Mouse (Mus musculus): Measurements from ENCODE around the gene Phyhd1. TPM values are rescaled to one million over a fixed set of nuclear protein-coding genes. Genes with fewer than 3 reads are reported as not detected.

Phyhd1 gene
- polyA plus RNA-seq, 1 experiment from 2014 or later: 13.0 TPM

DNA sequence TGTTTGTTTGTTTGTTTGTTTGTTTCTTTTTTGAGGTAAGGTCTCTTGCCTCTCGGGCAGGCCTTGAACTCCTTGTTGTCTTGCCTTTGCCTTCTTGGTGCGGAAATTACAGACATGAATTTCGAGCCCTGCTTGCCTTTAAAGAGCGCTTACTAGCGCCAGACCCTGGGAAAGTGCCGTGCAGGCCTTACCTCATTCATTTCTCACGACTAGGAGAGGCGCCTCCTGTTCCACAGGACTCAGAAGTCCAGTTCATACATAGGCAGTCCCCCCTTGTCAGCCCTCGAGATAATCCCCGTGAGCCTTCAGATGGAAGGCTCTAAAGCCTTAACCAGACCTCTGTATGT lies 21.0 kb downstream of the Phyhd1 start:
- peaks cover 41% of the 10 kb centered on the region for H3K4me1 ChIP-seq (replicated peaks)
- no peaks in the 10 kb centered on the region for H3K9me3 ChIP-seq (replicated peaks)
- peak overlapping the region; percentile 97 for H3K4me2 ChIP-seq
- no peaks in the 10 kb centered on the region for H3K27me3 ChIP-seq
- peak overlapping the region; percentile 88 for H3K4me3 ChIP-seq (replicated peaks)
- H3K9ac ChIP-seq: peak overlapping the region; percentile 82
- WGBS (ENCODE audit: insufficient replicate concordance): 0% methylated on average over 10 of the region's 10 CpGs
- ATAC-seq (ENCODE audit: insufficient read depth): no peak
- H3K27ac ChIP-seq (replicated peaks): peak overlapping the region; percentile 71
- peaks cover 23% of the 10 kb centered on the region for H3K36me3 ChIP-seq (replicated peaks)

DNA sequence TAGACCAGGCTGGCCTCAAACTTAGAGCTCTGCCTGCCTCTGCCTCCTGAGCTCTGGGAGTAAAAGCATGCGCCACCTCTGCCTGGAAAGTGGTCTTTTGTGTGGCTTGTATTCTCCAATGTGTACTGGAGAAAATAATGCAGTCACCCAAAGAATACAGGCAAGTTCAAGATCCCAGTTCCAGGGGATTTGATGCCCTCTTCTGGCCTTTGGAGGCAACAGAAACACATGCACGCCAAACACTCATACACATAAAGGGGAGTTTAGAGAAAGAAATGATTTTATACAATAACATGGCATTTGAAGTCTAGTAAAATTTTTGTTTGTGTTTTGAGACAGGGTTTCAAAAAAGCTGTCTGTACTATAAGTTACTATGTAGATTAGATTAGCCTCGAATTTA lies 33.5 kb downstream of the Phyhd1 start:
- Histone ChIP-seq H3K36me3 (replicated peaks) (peaks cover 81% of the 10 kb centered on the region), H3K4me2 (no peak overlapping the region), H3K9ac (no peak overlapping the region), H3K9me3 (replicated peaks) (no peaks in the 10 kb centered on the region), H3K4me1 (replicated peaks) (no peaks in the 10 kb centered on the region), H3K4me3 (replicated peaks) (no peak overlapping the region), H3K27ac (replicated peaks) (no peak overlapping the region), H3K27me3 (no peaks in the 10 kb centered on the region)
- ATAC-seq (ENCODE audit: insufficient read depth): no peak
- WGBS (ENCODE audit: insufficient replicate concordance): 63% methylated on average over 3 of the region's 3 CpGs

DNA sequence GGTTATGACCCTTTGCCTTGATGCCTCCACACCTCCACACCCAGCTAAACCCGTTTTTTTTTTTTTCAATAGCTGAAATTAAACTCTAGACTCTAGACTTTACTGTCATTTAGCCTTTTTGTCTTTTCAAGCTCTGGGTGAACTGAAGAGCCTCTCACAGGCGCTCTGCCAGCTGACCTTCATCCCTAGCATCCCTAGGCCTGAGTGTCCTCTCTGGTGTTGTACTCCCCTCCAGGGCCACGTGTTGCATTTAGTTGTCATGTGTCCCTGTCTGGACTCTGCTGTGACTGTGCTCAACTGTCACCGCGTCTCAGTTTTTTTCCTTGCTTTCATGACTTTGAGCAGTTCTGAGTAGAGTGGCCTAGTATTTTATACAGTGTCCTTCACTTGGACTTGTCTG lies 34.0 kb downstream of the Phyhd1 start:
- 76% methylated on average over 5 of the region's 5 CpGs for WGBS (ENCODE audit: insufficient replicate concordance)
- no peak for ATAC-seq (ENCODE audit: insufficient read depth)
- no peak overlapping the region for H3K27ac ChIP-seq (replicated peaks)
- H3K9ac ChIP-seq: no peak overlapping the region
- H3K4me2 ChIP-seq: no peak overlapping the region
- no peaks in the 10 kb centered on the region for H3K4me1 ChIP-seq (replicated peaks)
- peaks cover 82% of the 10 kb centered on the region for H3K36me3 ChIP-seq (replicated peaks)
- no peaks in the 10 kb centered on the region for H3K27me3 ChIP-seq
- no peaks in the 10 kb centered on the region for H3K9me3 ChIP-seq (replicated peaks)
- no peak overlapping the region for H3K4me3 ChIP-seq (replicated peaks)

DNA sequence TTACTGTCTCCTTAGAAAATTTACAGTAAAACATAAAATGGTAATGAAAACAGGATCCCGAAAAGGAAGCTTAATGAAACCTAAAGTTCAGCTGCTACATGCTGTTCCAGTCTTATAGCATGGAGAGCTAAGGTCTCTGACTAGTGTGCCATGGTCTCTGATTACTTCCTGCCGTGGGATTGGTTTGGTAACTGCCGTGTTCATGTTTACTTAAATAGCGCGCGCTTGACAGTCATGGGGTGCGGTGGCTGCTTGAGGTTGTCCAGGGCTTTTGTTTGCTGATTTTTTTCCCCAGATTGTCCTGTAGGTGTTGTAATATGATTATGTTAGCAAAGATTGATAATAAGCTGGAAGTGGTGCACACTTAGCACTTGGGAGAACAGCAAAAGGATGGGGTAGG lies 40.1 kb downstream of the Phyhd1 start:
- 78% methylated on average over 7 of the region's 7 CpGs for WGBS (ENCODE audit: insufficient replicate concordance)
- Histone ChIP-seq H3K9ac (no peak overlapping the region), H3K4me3 (replicated peaks) (no peak overlapping the region), H3K4me2 (no peak overlapping the region), H3K36me3 (replicated peaks) (peaks cover 98% of the 10 kb centered on the region), H3K27ac (replicated peaks) (no peak overlapping the region), H3K4me1 (replicated peaks) (0 out of 2 replicates have a peak, but pooled peaks cover 3% of the 10 kb centered on the region), H3K27me3 (no peaks in the 10 kb centered on the region), H3K9me3 (replicated peaks) (no peaks in the 10 kb centered on the region)
- no peak for ATAC-seq (ENCODE audit: insufficient read depth)

DNA sequence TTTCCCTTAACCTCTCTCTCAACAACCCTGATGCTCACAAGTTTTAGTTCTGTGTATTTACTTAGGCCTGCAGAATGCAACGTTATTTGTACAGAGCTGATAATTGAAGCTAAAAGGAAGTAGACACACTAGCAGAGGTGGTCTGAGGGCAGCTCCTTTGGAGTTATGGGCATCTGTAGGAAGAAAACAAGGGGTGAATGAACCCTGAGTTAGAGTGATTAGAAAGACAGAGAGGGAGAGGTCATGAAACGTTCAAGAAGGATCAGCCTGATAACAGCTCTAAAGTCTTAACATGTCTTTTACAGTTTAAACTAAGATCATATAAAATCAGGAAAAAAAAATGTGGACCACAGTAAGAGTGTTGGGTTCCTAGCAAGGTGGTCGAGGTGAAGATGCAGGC lies 43.3 kb downstream of the Phyhd1 start:
- Histone ChIP-seq H3K9ac (no peak overlapping the region), H3K27me3 (no peaks in the 10 kb centered on the region), H3K4me2 (no peak overlapping the region), H3K36me3 (replicated peaks) (peaks cover 97% of the 10 kb centered on the region), H3K9me3 (replicated peaks) (no peaks in the 10 kb centered on the region), H3K27ac (replicated peaks) (no peak overlapping the region), H3K4me1 (replicated peaks) (0 out of 2 replicates have a peak, but pooled peaks cover 3% of the 10 kb centered on the region), H3K4me3 (replicated peaks) (no peak overlapping the region)
- 31% methylated on average over 3 of the region's 3 CpGs for WGBS (ENCODE audit: insufficient replicate concordance)
- ATAC-seq (ENCODE audit: insufficient read depth): 0 out of 2 replicates have a peak, but pooled peaks have one; percentile 25

DNA sequence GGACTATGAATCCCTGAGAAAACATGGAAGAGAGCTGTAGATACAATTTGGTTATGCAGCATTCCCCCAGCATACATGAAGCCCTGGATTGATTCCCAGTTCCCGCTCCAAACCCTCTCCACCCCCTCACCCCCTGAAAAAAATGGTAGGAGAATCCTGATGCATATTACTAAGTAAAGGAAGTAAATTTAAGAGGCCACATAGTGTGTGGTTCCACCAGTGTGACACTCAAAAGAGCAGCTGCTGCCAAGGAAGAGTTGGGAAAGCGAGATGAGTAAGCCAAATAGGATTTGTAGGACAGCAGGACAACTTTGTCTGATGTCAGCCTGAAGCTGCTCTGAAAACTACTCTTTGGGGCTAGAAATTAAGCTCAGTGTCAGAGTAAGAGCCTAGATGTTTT lies 45.5 kb downstream of the Phyhd1 start:
- H3K9ac ChIP-seq: no peak overlapping the region
- whole genome bisulfite sequencing (ENCODE audit: insufficient replicate concordance): 83% methylated on average over 2 of the region's 2 CpGs
- peaks cover 96% of the 10 kb centered on the region for H3K36me3 ChIP-seq (replicated peaks)
- H3K4me3 ChIP-seq (replicated peaks): no peak overlapping the region
- H3K4me2 ChIP-seq: no peak overlapping the region
- H3K27me3 ChIP-seq: no peaks in the 10 kb centered on the region
- H3K9me3 ChIP-seq (replicated peaks): no peaks in the 10 kb centered on the region
- no peak overlapping the region for H3K27ac ChIP-seq (replicated peaks)
- ATAC-seq (ENCODE audit: insufficient read depth): no peak
- 0 out of 2 replicates have a peak, but pooled peaks cover 3% of the 10 kb centered on the region for H3K4me1 ChIP-seq (replicated peaks)

DNA sequence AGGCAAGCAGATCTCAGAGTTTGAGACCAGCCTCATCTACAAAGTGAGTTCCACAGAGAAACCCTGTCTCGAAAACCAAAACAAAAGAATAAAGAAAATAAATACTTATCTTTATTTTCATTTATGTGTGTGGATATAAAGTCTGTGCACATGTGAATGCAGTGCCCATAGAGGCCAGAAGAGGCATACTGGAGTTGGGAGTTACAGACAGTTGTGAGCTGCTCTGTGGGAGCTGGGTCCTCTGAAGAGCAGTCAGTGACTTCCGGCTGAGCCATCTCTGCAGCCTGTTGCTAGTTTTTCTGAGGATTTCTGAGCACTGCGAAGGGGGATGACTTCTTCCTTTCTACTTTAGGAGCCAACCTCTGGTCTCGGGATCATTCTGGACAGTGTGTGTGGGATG lies 50.1 kb downstream of the Phyhd1 start:
- H3K4me3 ChIP-seq (replicated peaks): no peak overlapping the region
- no peaks in the 10 kb centered on the region for H3K4me1 ChIP-seq (replicated peaks)
- no peaks in the 10 kb centered on the region for H3K27me3 ChIP-seq
- no peak overlapping the region for H3K9ac ChIP-seq
- no peak overlapping the region for H3K4me2 ChIP-seq
- H3K27ac ChIP-seq (replicated peaks): no peak overlapping the region
- H3K9me3 ChIP-seq (replicated peaks): no peaks in the 10 kb centered on the region
- 76% methylated on average over 4 of the region's 4 CpGs for WGBS (ENCODE audit: insufficient replicate concordance)
- peaks cover 93% of the 10 kb centered on the region for H3K36me3 ChIP-seq (replicated peaks)
- ATAC-seq (ENCODE audit: insufficient read depth): no peak

DNA sequence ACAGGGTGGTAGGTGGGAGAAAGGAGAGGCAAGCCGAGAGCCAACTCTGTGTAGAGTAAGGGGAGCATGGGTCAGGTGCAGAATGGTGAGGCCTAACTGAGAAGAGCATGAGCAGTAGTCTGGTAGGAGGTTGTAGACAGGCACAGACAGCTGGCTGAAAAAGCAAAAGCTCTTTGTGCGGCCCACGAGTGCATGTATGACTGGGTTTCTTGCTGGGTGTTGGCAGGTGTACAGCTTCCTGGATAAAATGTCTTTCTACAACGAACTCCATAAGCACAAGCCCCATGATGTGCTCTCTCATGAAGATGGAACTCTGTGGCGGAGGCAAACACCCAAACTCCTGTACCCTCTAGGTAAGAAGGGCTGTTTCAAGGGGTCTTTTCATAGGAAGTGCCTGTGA lies 51.0 kb downstream of the Phyhd1 start:
- Histone ChIP-seq H3K9me3 (replicated peaks) (no peaks in the 10 kb centered on the region), H3K4me2 (no peak overlapping the region), H3K27me3 (no peaks in the 10 kb centered on the region), H3K4me3 (replicated peaks) (no peak overlapping the region), H3K9ac (no peak overlapping the region), H3K27ac (replicated peaks) (no peak overlapping the region), H3K36me3 (replicated peaks) (peaks cover 95% of the 10 kb centered on the region), H3K4me1 (replicated peaks) (no peaks in the 10 kb centered on the region)
- 82% methylated on average over 5 of the region's 5 CpGs for WGBS (ENCODE audit: insufficient replicate concordance)
- no peak for ATAC-seq (ENCODE audit: insufficient read depth)

DNA sequence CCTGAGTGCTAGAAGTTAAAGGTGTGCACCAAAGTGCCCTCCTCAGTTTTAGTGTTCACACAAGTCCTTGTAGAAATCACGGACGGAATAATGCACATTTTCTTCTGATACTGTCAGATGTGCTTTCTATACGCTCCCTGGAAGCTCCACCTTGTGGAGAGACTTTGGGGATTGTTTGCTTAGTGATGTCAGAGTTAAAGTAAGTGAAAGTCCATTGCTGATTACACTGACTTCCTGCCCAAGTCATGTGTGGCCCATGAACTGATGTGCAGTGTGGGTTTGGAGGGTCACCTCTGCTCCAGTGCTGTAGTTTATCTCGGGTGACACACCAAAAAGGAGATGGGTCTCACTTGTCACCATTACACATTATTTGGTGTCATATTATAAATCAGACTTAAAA lies 53.3 kb downstream of the Phyhd1 start:
- WGBS (ENCODE audit: insufficient replicate concordance): 64% methylated on average over 4 of the region's 4 CpGs
- no peak overlapping the region for H3K4me2 ChIP-seq
- no peak overlapping the region for H3K4me3 ChIP-seq (replicated peaks)
- no peaks in the 10 kb centered on the region for H3K27me3 ChIP-seq
- H3K27ac ChIP-seq (replicated peaks): peak overlapping the region; percentile 54; the same call in 1 of the 2 replicates
- H3K9ac ChIP-seq: no peak overlapping the region
- H3K9me3 ChIP-seq (replicated peaks): no peaks in the 10 kb centered on the region
- no peaks in the 10 kb centered on the region for H3K4me1 ChIP-seq (replicated peaks)
- ATAC-seq (ENCODE audit: insufficient read depth): peak; percentile 70
- peaks cover 95% of the 10 kb centered on the region for H3K36me3 ChIP-seq (replicated peaks)

DNA sequence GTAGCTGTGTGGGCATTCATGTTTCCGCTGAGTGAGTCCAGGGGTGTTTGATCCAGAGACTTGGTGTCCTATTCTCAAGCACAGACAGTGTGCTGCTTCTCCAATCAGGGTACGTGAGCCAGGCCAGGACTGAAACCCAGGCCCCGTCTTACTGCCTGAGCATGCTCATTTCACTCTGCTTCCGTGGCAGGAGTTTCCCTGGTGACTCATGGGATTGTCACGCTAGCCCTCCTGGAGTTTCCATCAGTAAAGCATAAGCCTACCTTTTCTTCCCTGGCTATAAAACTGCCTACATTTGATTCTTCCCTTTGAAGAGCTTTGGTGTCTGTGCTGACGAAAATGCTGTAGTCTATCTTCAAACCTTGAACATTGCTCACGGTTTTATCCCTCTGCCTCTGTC lies 57.1 kb downstream of the Phyhd1 start:
- no peak overlapping the region for H3K27ac ChIP-seq (replicated peaks)
- peaks cover 94% of the 10 kb centered on the region for H3K36me3 ChIP-seq (replicated peaks)
- ATAC-seq (ENCODE audit: insufficient read depth): no peak
- no peak overlapping the region for H3K9ac ChIP-seq
- H3K27me3 ChIP-seq: no peaks in the 10 kb centered on the region
- H3K9me3 ChIP-seq (replicated peaks): no peaks in the 10 kb centered on the region
- 79% methylated on average over 7 of the region's 7 CpGs for WGBS (ENCODE audit: insufficient replicate concordance)
- H3K4me1 ChIP-seq (replicated peaks): no peaks in the 10 kb centered on the region
- no peak overlapping the region for H3K4me3 ChIP-seq (replicated peaks)
- no peak overlapping the region for H3K4me2 ChIP-seq

DNA sequence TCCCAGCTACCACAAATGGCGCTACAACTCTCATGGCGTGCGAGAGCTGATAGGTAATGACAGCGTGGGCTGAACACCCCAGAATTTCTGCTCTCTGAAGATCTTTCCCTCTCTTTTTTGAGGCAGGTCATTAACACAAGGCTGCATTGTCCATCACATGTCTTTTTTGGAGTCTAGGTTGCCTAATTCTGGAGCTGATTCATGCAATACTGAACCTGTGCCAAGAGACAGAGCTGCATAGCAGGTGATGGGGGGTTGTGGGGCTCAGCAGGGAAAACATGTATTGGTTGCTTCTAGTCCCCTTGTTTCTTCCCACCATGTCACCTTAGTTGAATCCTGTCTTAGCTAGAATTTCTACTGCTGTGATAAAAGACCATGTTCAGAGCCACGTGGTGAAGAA lies 59.3 kb downstream of the Phyhd1 start:
- no peak overlapping the region for H3K9ac ChIP-seq
- H3K4me2 ChIP-seq: no peak overlapping the region
- H3K27me3 ChIP-seq: no peaks in the 10 kb centered on the region
- ATAC-seq (ENCODE audit: insufficient read depth): no peak
- peaks cover 96% of the 10 kb centered on the region for H3K36me3 ChIP-seq (replicated peaks)
- H3K4me1 ChIP-seq (replicated peaks): no peaks in the 10 kb centered on the region
- no peak overlapping the region for H3K4me3 ChIP-seq (replicated peaks)
- H3K9me3 ChIP-seq (replicated peaks): no peaks in the 10 kb centered on the region
- 88% methylated on average over 5 of the region's 5 CpGs for WGBS (ENCODE audit: insufficient replicate concordance)
- H3K27ac ChIP-seq (replicated peaks): no peak overlapping the region

DNA sequence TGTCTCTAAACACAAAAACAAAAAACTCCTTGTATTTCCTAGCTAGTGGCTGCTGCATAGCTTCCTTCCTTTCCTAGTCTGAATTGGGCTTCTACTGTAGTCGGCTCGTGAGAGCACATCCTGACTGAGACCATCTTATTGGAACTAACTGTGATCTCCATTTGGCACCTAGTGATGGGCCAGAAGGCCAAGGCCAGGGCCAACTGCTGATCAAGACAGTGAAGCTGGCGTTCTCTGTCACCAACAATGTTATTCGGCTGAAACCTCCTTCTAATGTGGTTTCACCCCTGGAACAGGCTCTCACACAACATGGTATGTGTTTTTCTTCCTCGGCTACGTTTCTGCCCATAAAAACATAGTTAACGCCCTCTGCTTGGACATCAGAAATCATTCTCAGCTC lies 61.3 kb downstream of the Phyhd1 start:
- no peak for ATAC-seq (ENCODE audit: insufficient read depth)
- Histone ChIP-seq H3K27me3 (no peaks in the 10 kb centered on the region), H3K4me1 (replicated peaks) (no peaks in the 10 kb centered on the region), H3K4me3 (replicated peaks) (no peak overlapping the region), H3K4me2 (no peak overlapping the region), H3K36me3 (replicated peaks) (peaks cover 96% of the 10 kb centered on the region), H3K9ac (no peak overlapping the region), H3K27ac (replicated peaks) (no peak overlapping the region), H3K9me3 (replicated peaks) (no peaks in the 10 kb centered on the region)
- 77% methylated on average over 7 of the region's 7 CpGs for WGBS (ENCODE audit: insufficient replicate concordance)
